Mouse (Mus musculus) adrenal gland, postnatal 10 days (tissue): ENCODE measurements at regions not wholly inside any gene's neighbourhood (a gene's known extent, or its start where the extent isn't known, plus 50 kb on each side); places are given as distances from the start of the nearest gene placed in this dataset.

Source experiments
- DNase-seq: peaks from one replicate; pipeline ENCODE4 v3.0.0; 2021; ENCODE audit warnings: mixed read lengths

DNA sequence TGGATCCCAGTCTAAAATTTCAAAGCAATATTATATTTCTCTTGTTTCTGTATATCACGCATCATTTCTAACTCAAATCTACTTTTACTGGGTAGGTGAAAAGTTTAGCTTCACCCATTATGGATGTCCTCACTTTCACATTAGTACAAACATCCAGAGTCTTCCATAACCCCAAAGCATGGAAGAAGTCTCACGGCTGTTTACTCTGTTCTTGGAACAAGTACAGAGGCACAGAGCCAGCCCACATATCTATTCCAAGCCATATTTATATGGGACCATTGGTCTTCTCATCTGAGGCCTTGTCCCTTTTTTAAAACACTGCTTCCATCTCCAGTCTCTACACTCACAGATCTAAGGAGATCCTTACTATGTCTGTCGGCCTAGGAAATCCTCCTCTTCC lies 192.8 kb downstream of the Tm2d1 start:
- DNase-seq: no peak

DNA sequence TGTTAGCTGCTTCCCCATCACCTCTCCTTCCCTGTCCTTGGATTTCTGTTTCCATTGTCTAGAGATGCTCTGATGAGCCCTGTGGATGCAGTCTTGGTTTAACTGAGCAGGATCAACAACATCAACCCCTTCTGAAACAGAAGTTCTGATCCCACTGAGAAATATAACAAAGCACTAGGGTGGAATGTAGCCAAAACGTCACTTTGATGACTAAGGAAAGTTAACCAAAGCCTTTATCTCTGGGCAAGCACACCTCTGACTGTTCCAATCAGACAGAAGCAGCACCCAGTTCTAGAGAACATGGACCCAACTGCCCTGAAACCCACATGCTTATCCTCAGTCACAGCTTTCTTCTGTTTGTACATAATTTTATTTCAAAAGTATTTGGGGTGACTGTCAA lies 193.2 kb downstream of the Tm2d1 start:
- DNase-seq: no peak

DNA sequence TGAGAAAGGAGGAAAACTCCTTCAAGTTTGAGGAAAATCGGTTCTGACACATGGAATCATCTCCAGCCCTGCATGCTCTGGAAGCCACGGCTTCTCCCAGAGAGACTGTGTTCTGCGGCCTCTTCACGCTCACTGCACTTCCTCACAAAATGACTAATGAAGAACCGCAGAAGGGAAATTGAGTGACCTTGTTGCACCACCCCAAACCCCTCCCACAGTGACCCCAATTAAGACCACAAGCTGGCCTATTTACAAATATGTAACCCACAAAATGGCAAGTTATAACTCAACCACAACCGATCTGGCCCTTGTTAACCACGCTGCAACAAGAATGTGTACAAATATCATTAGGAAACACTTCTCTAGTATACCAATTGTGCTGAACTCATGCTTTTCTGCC lies 194.2 kb downstream of the Tm2d1 start:
- DNase-seq: no peak

DNA sequence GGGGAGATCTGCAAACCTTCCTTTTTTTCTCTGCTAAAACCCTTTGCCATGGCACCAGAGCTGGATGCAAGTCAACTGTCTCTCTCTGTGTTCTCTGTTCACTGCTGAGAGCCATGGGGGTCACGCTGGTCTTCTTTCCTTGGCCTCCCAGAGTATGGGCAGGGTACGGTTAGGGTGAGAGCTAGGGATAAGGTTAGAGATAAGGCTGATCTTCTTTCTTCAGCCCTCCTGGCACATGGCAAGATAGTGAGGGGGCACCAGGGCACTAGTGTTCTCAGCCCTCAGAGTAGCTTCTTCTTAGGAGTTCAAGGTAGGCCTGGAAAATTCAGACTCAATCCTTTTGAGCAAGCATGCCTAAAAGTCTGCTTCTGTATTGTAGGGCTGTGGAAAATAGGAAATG lies 196.1 kb downstream of the Tm2d1 start:
- DNase-seq: no peak

DNA sequence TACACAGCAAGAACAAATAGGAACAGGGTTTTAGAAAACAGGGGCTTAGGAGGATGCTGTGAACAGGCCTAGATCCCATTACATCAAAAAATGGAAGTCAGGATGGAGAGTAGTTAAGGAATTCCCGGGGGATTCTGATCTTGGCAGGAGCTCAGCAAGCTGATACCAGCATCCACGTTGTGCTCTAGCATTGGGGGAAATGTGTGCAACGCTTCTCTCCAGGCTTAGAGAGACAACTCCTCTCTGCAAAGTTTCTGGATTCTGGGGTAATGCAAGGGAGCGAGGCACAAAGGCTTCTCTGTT lies 201.1 kb downstream of the Tm2d1 start:
- peak; percentile 27 for DNase-seq

DNA sequence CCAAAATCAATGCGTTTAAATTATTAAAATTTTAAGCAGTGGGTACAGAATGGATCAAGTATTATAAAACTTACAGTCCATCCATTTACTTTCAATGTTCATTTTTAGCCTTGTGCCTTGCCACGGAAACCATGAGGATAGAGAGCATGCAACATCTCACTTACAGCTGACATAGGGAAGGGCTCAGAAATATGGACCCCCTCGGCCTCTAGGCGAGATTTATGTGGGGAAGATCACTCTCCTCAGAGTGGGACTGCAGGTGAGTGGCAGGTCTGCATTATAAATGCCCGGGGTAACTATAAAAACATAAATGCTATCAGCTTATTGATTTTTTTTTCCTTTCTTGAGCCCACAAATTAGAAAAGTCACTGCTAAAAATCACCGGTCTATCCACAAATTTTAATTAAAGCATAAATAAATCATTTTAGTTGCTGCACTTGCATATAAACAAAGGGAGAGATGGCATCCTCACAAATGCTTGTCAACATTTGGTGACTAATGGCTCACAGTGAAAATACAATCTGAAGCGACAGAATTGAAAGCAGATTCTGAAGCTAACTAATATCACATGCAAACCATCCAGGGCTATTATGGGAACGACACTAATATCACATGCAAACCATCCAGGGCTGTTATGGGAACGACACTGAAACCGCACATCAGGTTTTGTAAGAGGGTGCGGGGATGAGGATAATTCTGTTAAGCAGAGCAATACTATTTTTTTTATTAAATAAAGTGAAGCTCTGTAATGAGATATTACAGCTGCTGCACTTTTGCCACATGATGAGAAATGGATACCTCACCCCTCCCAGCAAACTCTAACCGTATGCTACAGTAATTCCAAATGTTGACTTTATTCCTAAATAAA lies 201.7 kb downstream of the Tm2d1 start:
- DNase-seq: no peak

DNA sequence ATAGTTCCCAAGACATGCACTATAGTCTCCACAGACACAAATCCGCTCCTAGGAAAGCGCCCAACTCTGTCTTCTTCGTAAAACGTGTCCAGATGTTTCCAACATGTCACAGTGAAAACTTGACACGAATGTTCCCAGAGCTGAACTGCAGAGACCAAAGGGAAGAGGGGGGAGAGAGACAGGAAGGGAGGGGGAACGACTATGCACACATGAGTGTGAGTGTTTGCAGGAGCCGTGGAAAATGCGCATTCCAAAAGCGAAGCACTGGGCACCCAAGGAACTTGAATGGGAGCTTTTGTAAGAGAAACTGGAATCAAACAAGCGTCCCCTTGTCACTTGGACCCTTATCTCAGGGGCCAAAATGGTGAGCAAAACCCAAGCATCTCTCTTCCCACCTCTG lies 202.8 kb downstream of the Tm2d1 start:
- DNase-seq: no peak
